Mouse (Mus musculus) adrenal gland, postnatal 14 days (tissue): ENCODE results near the gene Nmb. TPM values are rescaled to one million over a fixed set of nuclear protein-coding genes. Genes with fewer than 3 reads are reported as not detected.
A peak's percentile ranks its signal among the peaks of the same experiment; 100 is the strongest.

Experiments used
- DNase-seq: peaks from one replicate; pipeline ENCODE4 v3.0.0; 2021; ENCODE audit warnings: mixed read lengths
- total RNA-seq: library from RNA; stranded (reverse); gene quantifications from 2 replicates; pipeline ENCODE4 v1.2.3, GENCODE M21; 2021

Gene Nmb
- total RNA-seq, 1 experiment from 2014 or later, result 3.6 TPM

DNA sequence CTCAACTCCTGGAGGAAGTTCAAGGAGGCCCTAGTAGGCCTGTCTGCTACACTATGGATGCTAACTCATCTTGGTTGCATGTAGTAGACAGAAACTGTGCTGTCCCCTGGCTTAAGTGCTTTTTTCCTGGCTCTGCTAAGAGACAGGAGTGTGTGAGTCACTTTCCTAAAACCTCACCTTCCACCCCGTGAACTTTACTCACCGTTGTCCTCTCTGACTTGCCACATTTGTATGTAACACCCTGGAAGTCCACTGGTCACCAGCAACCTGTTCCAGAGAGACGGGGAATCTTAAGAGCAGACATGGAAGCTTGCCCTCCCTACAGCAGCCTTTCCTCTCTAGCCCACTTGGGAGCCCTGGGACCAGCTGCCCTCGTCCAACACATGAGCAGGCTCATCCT, 7.2 kb downstream of the Nmb start:
- peak; percentile 27 for DNase-seq

DNA sequence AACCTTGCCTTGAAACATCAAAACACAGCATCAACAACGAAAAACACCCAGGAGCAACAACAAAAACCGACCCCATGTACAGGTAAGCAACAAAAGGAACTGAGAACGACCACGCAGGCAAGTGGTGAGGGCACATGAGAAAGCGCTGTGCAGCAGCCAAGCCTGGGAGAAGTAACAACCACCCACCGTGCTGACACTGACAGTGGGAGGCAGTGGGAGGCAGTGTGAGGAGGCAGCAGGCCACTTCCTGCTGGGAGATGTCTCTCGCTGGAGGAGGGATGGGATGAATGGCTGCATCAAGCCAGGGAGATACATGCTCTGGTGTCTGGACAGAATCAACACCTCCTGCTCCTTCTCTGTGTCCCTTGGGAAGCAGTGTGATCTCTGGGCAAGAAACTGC, 7.7 kb downstream of the Nmb start:
- DNase-seq, result no peak

DNA sequence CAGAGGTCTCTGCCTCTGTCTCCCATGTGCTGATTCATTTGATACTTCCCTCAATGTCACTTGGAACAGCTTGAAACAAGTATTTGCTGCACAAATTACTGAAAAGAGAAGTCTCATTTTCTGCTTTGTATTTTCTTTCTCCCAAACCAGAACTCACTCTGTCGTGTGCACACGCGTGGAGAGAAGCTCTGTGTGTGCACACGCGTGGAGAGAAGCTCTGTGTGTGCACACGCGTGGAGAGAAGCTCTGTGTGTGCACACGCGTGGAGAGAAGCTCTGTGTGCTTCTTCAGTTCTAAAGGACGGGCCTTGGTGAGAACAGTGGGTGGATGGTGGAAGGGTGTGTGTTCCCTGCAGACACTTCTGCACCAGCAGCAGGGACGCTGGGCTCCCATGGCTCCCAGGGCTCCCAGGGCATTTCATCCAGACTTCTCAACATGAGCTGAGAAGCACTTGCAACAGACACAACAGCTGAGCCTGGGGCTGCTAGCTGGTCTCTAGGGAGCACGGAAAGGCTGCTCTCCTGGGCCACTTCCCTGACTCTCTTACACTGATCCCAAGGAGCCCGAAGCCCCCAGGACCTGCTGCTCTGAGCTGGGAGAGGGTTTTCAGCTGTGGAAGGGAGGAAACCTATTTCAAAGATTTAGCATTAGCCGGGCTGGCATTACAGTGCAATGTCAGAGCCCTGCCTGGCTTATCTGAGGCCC, 9.9 kb downstream of the Nmb start:
- no peak for DNase-seq

DNA sequence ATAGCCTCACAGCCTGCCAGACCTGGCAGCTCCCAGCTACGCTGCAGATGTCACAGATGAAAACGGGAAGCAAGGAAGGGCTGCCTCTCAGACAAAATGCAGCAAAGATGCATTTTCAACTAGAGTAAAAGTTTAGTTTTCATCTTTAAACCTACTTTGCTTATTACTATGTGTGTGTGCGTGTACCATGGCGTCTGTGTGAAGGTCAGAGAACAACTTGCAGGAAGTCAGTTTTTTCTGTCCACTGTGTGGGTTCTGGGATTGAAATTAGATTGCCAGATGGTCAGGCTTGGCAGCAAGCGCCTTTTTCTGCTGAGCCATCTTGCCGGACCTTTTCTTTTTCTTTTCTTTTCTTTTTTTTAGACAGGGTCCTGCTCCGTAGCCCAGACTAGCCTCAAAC, 10.7 kb downstream of the Nmb start:
- DNase-seq, result no peak

DNA sequence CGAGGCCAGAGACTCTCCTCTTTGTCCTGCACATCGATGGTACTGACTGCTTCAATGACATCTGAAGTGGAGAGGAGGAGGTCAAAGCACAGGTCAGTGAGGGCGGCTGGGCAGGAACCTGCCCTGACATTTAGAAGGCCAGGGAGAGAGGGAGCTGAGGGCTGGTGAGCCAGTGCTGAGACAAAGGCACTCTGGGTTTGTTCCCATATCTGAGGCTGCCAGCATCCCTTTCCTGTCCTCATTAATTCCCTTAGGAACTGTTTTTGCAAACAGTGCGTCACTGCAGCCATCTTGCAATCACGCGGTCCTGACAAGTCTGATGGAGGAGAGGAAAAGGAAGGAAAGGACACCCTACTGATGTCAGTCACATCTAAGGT, 11.1 kb downstream of the Nmb start:
- DNase-seq, result peak; percentile 56

DNA sequence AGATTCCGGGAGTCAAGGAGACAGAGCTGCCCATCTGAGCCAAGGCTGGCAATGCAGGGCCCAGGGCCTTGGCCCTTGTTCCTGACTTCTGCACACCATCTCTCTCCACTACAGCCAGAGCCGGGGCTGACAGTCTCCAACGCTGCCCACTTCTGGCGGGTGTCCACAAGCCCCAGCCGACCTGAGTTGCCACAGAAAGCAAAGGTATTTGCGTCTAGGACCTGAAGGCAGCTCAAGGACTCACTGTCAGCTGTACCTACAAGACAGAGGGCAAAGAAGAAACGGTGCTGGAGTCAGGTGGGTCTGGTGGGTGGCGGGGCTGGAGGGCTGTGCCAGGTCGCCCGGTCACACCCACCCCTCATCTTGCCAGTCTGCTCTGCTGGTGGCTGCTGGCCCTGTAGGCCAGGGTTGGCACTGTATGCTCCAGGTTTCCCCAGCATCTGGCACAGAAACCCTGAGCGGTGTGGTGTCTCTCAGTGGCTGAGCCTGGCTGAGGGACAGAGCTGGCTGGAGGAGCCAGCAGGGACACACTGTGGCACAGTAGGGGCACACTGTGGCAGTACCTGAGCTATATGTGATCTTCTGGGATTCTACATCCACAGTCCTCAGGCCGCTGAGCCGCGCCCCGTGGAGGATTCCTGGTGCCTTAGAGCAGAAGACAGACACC, 11.7 kb downstream of the Nmb start:
- DNase-seq, result peak; percentile 50

DNA sequence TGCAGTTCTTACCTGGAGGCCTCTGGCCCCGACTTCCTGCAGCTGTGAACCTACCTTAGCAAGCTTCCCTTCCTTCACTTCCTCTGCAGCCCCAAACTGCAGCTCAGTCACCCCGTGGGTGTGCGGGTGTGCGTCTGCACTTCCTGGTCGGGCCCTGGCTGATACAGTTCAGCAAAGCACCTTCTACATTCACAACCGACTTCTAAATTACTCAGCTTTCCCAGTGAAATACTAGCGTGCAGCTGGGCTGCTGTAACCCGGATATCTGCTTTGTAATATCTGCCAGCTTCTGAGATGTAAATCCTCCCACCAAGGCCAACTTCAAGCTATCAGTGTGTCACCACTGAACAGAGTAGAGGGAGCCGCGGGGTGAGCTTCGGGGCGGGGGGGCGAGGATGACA, 15.0 kb downstream of the Nmb start:
- peak; percentile 75 for DNase-seq

DNA sequence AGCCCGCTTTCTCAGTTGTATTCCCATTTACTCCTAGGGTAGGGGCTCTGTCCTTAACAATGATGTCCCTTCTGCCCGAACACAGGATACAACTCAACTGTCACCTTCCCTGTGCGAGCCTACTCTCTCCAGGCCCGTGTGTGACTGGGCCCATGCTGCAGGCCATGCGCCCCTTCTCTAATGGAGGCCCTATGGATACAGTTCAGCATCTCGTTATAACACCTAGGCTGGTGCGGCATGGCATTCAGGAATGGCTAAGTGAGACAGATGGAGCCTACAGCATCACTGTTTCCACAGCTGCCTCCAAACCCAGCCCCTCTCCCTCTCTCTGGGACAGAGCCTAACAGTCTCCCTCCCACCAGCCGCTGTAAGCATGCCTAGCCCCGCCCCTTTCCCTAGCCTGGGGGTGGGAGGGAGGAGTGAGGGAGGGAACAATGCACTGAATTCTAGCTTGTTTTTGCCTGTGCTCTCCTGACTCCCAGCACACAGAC, 15.8 kb downstream of the Nmb start:
- DNase-seq, result peak; percentile 84

DNA sequence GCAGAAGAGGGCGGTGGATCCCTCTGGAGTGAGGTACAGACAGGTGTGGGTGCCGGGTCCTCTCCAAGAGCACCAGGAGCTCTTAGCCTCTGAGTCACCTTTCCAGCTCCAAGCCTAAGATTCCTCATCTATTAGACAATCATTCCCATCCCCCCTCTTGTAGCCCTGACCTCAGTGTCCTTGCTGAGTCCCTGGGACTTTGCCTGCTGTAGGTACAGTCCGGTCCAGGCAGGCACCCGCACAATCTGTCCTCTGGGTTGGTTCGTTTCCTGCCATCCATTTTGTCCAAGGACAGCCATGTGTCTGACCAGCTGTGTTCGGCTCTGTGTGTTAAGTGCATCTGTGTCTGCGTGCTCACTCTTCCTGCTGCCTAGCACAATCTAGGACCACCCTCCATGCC, 16.3 kb downstream of the Nmb start:
- DNase-seq, result peak; percentile 69

DNA sequence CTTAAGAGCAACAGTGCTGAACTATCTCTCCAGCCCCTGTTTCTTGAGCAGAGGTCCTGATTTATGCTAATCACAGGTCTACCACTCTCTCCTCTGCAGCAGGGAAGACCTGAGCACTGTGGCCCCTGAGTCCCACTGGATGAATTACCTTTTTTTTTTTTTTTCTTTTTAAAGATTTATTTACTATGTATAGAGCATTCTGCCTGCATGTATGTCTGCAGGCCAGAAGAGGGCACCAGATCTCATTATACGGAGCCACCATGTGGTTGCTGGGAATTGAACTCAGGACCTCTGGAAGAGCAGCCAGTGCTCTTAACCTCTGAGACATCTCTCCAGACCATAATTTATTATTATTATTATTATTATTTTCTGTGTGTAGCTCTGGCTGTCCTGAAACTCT, 19.2 kb downstream of the Nmb start:
- DNase-seq, result peak; percentile 50

DNA sequence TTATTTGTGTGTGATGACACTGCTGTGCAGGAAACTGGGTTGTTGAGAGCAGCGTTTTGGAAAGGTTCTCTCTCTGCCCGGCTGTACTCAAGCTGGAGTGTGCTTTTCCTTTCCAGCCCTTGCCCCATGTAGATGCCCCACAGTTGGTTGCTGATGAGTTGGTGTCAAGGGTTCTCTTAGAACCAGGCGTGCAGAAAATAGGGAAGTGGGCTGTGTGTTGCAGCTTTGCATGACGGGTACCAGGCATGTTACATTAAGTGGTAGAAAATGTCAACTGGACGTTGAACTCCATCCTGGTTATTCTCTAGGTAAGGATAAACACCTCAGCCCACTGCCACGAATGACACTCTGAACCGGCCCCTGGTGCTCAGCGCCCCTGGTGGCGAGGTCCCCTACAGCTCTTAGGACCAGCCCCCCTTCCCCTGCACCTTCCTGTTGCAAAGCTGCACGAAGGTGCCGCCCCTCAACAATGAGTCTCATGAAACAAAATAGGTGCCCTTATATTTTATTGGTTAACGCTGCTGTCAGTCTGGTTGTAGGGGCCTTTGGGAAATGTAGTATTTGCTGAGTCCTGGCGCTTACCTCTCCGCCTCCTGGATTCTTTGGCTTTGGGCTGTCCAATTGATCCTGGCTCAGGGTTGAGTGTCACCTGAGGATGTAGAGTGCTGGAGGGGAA, 21.9 kb downstream of the Nmb start:
- peak; percentile 65 for DNase-seq

DNA sequence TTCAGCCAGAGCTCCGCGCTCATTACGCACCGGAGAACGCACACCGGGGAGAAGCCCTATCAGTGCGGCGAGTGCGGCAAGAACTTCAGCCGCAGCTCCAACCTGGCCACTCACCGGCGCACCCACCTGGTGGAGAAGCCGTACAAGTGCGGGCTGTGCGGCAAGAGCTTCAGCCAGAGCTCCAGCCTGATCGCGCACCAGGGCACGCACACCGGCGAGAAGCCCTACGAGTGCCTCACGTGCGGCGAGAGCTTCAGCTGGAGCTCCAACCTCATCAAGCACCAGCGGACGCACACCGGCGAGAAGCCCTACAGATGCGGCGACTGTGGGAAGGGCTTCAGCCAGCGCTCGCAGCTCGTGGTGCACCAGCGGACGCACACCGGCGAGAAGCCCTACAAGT, 29.1 kb downstream of the Nmb start:
- no peak for DNase-seq

DNA sequence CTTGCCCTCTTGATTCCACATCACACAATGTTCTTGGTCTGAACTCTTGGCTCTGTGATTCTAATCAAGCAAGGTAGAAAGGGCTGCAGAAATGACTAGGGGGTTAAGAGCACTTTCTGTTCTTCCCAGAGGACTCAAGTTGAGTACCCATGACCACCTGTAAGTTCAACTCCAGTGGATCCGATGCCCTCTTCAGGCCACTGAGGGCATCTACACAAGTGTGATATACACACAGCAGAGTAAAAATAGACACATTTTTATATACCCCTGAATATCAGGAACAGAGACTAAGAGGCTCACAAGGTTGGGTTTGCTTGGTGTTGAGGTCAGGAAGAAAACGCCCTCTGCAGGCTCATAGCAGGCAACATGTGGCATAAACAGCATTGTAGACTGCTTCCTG, 31.2 kb downstream of the Nmb start:
- no peak for DNase-seq

DNA sequence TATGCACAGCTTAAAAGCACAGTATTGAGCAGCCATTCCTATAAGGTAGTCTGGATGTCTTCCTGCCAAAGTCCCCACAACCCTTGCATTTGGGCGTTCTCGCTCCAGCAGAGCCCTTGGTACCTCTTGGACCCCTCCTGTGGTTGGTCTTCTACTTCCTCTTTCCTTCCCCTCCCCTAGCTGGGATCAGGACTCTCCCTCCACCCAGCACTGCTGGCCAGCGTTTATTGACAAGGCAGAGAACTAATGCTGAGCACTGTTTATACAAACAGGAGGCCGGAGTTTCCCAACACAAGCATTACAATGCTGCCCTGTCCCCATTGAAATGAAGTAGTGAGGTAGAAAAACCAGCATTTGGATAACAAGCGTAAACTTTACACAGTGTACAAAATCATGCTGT, 31.8 kb downstream of the Nmb start:
- DNase-seq, result no peak

DNA sequence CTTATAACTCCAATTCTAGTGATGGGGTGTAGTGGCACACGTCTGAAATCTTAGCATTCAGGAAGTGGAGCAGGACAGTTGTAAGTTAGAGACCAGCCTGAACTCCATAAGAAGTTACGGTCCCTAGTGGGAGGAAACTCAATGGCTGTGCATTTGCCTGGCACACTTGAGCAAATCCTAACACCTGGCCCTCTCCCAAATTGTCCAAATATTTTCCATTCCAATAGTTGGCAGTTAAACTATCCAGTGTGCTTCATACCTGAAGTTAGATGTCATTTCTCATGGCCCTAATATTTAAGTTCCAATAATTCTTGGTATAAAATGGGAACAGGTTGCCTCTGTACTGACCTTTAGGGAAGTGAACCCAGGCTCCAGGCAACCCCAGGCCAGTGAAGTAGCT, 36.2 kb downstream of the Nmb start:
- DNase-seq, result no peak

DNA sequence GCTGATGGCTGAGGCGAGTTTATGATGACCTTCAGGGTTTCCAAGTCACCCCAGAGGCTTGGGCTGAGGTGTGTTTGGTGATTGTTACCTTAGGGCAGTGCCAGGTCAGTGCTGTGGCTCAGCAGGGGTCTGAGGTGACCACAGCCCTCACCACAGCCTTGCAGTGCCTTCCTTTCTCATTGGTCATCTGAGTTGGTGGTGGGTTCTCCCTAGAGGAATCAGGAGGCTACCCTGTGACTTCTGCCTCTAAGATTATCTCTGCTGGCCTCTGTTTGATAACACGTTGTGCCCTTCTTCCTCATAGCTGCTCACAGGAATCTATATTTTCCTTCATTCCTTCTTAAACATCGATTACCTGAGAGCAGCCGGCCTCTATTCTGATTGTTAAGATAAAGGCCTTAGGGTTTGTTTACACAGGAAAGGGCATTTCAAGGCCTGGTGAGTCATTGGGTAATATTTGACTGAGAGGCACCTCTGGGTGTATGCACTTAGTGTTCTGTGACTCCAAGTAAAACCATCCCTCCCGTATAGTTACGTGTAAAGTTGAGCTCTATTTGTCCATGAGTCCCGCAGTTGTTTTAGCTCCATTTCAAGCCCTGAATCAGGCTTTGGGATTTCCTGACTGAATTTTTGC, 38.2 kb downstream of the Nmb start:
- DNase-seq, result no peak

DNA sequence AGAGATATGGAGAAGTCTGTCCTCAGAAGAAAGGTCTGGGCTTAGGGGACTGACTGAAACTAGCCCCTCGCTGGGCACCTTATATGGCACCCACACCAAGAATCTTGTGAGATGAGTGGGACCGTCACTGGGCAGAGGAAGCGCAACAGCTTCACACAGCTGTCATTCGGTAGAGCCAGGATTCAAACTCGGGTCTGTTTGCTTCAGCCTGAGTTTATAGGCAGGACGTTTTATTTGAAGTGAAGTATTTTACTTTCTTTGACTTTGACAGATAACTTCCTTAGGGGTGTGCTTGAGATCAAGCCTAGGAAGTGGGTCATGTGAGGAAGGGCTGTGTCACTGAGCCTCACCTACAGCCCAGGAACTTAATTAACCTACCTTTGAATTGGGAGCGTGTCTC, 39.4 kb downstream of the Nmb start:
- DNase-seq, result no peak

DNA sequence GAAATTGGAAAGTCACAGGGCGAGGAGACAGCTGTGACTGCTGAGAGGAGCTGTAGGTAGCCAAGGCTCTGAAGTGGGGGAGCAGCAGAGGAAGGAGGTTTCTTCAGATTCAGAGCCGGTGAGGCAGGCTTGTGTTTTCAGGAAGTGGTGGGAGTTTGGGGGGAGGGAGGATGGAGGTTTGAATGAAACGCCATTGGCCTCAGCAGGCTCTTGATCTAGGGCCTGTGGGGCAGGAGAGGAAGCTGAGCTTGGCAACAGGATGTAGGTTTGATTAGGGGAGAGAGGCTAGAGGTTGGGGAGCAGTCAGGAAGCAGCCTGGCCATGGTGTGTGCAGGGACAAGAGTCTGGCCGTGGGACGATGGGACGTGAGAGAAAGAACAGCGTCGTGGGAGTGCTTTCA, 40.0 kb downstream of the Nmb start:
- DNase-seq, result peak; percentile 55

DNA sequence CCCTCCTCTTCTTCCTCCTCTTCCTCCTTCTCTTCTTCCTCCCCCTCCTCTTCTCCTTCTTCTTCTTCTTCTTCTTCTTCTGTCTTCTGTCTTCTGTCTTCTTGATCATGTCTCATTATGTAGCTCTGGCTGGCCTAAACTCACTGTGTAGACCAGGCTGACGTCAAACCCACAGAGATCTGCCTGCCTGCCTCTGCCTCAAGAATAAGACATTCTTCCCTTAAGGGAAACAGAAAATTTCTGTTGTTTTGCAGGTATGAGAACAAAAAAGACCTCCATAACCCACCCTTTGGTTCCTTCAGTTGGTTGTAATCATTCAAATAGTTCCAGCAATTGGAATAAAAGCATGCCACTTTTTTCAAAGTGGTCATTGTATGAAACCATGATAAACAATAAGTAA, 40.7 kb downstream of the Nmb start:
- DNase-seq, result no peak

DNA sequence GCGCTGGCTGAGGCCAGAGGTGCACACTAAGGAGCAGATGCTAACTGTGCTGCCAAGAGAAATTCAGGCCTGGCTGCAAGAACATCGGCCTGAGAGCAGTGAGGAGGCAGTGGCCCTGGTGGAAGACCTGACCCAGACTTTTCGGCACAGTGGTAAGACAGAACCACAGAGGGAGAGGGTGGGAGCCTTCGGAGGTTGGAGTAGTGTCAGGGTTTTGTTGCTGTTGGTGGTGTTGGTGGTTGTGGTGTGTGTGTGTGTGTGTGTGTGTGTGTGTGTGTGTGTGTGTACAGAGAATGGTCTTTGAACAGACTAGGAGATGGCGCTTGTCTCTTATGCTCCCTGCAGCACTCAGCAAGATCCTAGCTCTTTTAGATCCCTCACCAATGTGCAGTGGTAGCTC, 41.4 kb downstream of the Nmb start:
- DNase-seq, result no peak

DNA sequence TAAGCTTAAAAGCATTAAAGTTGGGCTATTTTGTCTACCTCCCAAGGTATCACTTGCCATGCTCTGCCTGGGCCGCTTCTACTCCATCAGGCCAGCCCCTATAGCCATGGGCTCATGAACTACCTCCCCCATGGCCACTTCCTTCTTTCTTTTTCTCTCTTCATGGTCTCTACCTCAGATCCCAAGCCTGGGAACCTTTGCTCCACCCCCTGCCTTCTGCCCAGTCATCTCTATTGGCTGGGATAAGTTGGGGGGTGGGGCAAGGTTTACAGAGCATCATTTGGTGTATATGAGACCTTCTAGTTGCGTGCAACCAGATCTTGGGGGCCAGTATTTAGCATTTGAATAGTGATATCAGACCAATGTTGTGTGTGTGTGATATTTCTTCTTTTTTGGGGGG, 42.4 kb downstream of the Nmb start:
- DNase-seq, result no peak

DNA sequence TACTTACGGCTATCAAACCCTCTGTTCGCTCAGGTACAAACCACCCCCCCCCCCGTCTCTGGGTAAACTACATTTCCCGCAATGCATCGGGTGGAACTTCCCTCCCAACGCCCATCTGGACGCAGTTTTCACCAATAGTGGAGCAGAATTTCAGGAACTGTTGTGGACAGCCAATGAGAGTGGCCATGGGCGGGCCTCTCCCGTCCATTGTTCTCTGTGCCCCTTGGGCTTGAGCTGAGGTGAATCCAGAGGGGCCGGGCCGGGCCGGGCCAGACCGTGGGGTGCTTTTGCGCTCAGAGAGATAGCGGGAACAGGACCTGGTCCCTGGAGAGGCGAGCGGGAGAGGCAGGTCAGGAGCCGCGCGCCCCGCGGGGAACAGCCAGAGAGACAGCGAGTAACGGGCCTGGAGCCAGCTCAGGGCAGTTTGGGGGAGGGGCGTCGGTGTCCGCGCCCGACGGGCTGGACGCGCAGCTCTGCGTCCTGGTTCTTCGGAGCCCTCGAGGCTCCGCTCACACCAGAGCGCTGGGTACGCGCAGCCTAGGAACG, 44.1 kb downstream of the Nmb start, which contains the start of gene Zscan2:
TSS of gene Zscan2 (plus strand) at position 192 of the 546 bp plus-strand sequence.
- peak; percentile 93 for DNase-seq

DNA sequence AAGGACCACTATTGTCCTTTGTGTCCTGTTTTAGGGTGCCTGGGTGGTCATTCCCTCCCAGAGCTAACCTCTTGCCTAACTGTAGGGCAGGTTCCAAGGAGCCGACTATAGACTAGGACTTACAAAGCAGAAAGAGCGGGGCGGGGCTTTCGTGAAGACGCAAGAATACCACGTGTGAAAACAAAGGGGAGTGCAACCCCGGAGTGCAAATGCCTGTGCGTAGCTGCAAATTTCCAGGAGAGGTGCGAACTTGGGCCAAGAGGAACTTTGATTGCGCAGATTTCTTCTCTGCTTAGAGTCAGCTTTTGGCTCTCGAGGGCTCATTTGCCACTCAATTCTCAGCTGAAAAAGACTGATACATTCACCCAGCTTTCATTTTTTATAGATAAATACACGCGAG, 44.6 kb downstream of the Nmb start:
- peak; percentile 72 for DNase-seq
